In the genomic region with DNA sequence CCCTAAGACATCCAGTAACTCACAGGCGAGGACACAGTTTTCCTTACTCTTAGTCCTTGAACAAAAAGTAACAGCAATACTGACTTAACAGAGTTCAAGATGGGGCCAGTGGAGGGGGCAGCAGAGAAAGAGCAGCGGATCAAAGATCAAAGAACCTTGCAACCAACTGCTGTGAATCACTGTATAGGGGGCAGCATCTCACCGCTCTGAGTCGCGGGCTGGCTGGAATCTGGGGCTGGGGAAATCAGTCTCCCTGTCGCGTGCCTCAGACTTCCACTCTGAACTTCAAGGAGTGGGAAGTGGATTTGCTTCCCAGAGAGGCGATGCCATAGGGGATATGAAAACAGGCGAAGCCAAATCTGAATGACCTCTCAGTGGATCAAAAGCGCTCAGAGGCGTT, we compare ENCODE assay signal across 9 mouse cellular contexts. TPM values are rescaled to one million over a fixed set of nuclear protein-coding genes. Genes with fewer than 3 reads are reported as not detected.
A peak's percentile ranks its signal among the peaks of the same experiment; 100 is the strongest.
DNase-seq lines count a peak whose midpoint lies in the region; ATAC-seq and TF ChIP-seq lines count a peak whose summit lies in the region.
"Had no signal": no experiment of that assay in that cellular context is flagged by ENCODE, and none has a peak within 500 bp of the region (broad histone marks: within the 10 kb centered on the region; RNA-seq: fewer than 3 reads in every experiment).

No protein-coding gene starts in this region.

- H3K4me3 ChIP-seq in lung, embryonic 14.5 days (ENCODE audit: low read depth, low read length) = peak overlapping the region; percentile 80; the same call in 1 of the 2 replicates
- H3K4me3 ChIP-seq in hindbrain, embryonic 11.5 days (ENCODE audit: low read depth, low read length) = no peak overlapping the region
- peak overlapping the region; percentile 77 for H3K4me3 ChIP-seq in liver, postnatal 0 days (ENCODE audit: low read depth, low read length)

- peak; percentile 56 for TF ChIP-seq CTCF in lung, embryonic 14.5 days (IDR thresholded peaks at IDR 0.05; ENCODE audit: low read depth)
- 0 out of 2 replicates have a peak, but pooled peaks have one; percentile 40 for TF ChIP-seq CTCF in liver, postnatal 0 days (IDR thresholded peaks at IDR 0.05; ENCODE audit: low read depth)

- no peaks in the 10 kb centered on the region for H3K36me3 ChIP-seq in lung, embryonic 14.5 days (ENCODE audit: insufficient read depth)
- no peaks in the 10 kb centered on the region for H3K36me3 ChIP-seq in hindbrain, embryonic 11.5 days (ENCODE audit: control insufficient read depth, insufficient read depth, low read length)
- H3K36me3 ChIP-seq in liver, postnatal 0 days (replicated peaks; ENCODE audit: insufficient read depth, low read length) = no peaks in the 10 kb centered on the region
- no peaks in the 10 kb centered on the region; the same call in 1 of the 2 replicates for H3K36me3 ChIP-seq in splenic B cell, adult 2 months (ENCODE audit: control insufficient read depth, insufficient read depth, low read length, poor library complexity, severe bottlenecking)

- H3K27ac ChIP-seq in lung, embryonic 14.5 days (ENCODE audit: low read depth) = no peak overlapping the region
- H3K27ac ChIP-seq in hindbrain, embryonic 11.5 days (ENCODE audit: low read depth, low read length) = no peak overlapping the region
- H3K27ac ChIP-seq in liver, postnatal 0 days (ENCODE audit: low read depth) = no peak overlapping the region

- DNase-seq in lung, embryonic 14.5 days = peak; percentile 64
- no peak for DNase-seq in lung, postnatal 25 days (ENCODE audit: low spot score)
- peak; percentile 32 for DNase-seq in embryo, embryonic 11.5 days (ENCODE audit: low read depth, low spot score)
- peak; percentile 48 for DNase-seq in hindbrain, embryonic 11.5 days (ENCODE audit: low spot score)
- no peak for DNase-seq in liver, postnatal 0 days
- DNase-seq in splenic B cell, adult 2 months (ENCODE audit: low read depth, low spot score) = peak; percentile 42
- no peak for DNase-seq in urinary bladder, postnatal 25 days (ENCODE audit: low spot score)
- no peak for DNase-seq in right cerebral cortex, adult 18-20 months

- H3K9me3 ChIP-seq in lung, embryonic 14.5 days (ENCODE audit: low read depth, low read length) = no peaks in the 10 kb centered on the region
- no peaks in the 10 kb centered on the region for H3K9me3 ChIP-seq in hindbrain, embryonic 11.5 days (ENCODE audit: control insufficient read depth, low read length)
- H3K9me3 ChIP-seq in liver, postnatal 0 days (ENCODE audit: low read length) = no peaks in the 10 kb centered on the region

- H3K4me1 ChIP-seq in lung, embryonic 14.5 days (ENCODE audit: insufficient read depth) = peaks cover 7% of the 10 kb centered on the region; the same call in 1 of the 2 replicates
- no peaks in the 10 kb centered on the region; the same call in none of the 2 replicates for H3K4me1 ChIP-seq in hindbrain, embryonic 11.5 days (replicated peaks; ENCODE audit: control insufficient read depth, insufficient read depth, low read length)
- H3K4me1 ChIP-seq in liver, postnatal 0 days (ENCODE audit: insufficient read depth) = peaks cover 34% of the 10 kb centered on the region

- WGBS in lung, embryonic 14.5 days = 2% methylated on average over 11 of the region's 11 CpGs
- 0% methylated on average over 11 of the region's 11 CpGs for WGBS in hindbrain, embryonic 11.5 days
- 8% methylated on average over 11 of the region's 11 CpGs for WGBS in liver, postnatal 0 days (ENCODE audit: insufficient replicate concordance)

- no peak overlapping the region for H3K9ac ChIP-seq in lung, embryonic 14.5 days
- H3K9ac ChIP-seq in hindbrain, embryonic 11.5 days (ENCODE audit: low read depth, low read length) = no peak overlapping the region
- no peak overlapping the region for H3K9ac ChIP-seq in liver, postnatal 0 days (replicated peaks)

- no peak for ATAC-seq in lung, embryonic 14.5 days (ENCODE audit: insufficient read depth)
- ATAC-seq in hindbrain, embryonic 11.5 days (ENCODE audit: low FRiP score) = no peak
- no peak for ATAC-seq in liver, postnatal 0 days

- H3K27me3 ChIP-seq in lung, embryonic 14.5 days (ENCODE audit: insufficient read depth, low read length) = peaks cover 26% of the 10 kb centered on the region
- peaks cover 9% of the 10 kb centered on the region for H3K27me3 ChIP-seq in hindbrain, embryonic 11.5 days (ENCODE audit: control insufficient read depth, insufficient read depth, low read length)
- peaks cover 39% of the 10 kb centered on the region for H3K27me3 ChIP-seq in liver, postnatal 0 days (ENCODE audit: insufficient read depth, low read length)
- H3K27me3 ChIP-seq in splenic B cell, adult 2 months (ENCODE audit: control insufficient read depth, insufficient read depth, low read length, poor library complexity, severe bottlenecking) = no peaks in the 10 kb centered on the region

- no peak for TF ChIP-seq EP300 in liver, postnatal 0 days (IDR thresholded peaks at IDR 0.05; ENCODE audit: low read depth)

- peak overlapping the region; percentile 89 for H3K4me2 ChIP-seq in lung, embryonic 14.5 days
- peak overlapping the region; percentile 1; the same call in 1 of the 2 replicates for H3K4me2 ChIP-seq in hindbrain, embryonic 11.5 days (replicated peaks; ENCODE audit: low read depth, low read length)
- peak overlapping the region; percentile 95 for H3K4me2 ChIP-seq in liver, postnatal 0 days (ENCODE audit: low read depth, low read length)

RNA-seq across cellular contexts. Expression of a gene that starts 1.8 kb away (rescaled TPM):
- polyA plus RNA-seq in lung, embryonic 14.5 days (2014; fragmentation: Nextera tagmentation; extraction: Ambion mirVana) = 2.3 and 2.6 TPM in 2 replicates
- 2.0 and 2.2 TPM in 2 replicates for polyA plus RNA-seq in hindbrain, embryonic 11.5 days (2014; fragmentation: Nextera tagmentation; extraction: Ambion mirVana)
- polyA plus RNA-seq in liver, postnatal 0 days (2015; fragmentation: Nextera tagmentation; extraction: Ambion mirVana) = 3.0 and 4.4 TPM in 2 replicates
- polyA plus RNA-seq: liver, adult 2 months had no signal

Comparison
In these comparisons a context has a peak if more than half of its experiments do, and no peak if none do; other contexts are left out.
1. DNase-seq: peak in lung, embryonic 14.5 days (single experiment), embryo, embryonic 11.5 days (single experiment), hindbrain, embryonic 11.5 days (single experiment) and splenic B cell, adult 2 months (single experiment); none in lung, postnatal 25 days (single experiment), liver, postnatal 0 days (single experiment), urinary bladder, postnatal 25 days (single experiment) and right cerebral cortex, adult 18-20 months (single experiment).
2. H3K4me2 ChIP-seq: peak in every context shown above with its lines; median percentile 95 in liver, postnatal 0 days; 89 in lung, embryonic 14.5 days; 1 in hindbrain, embryonic 11.5 days.